Mouse (Mus musculus) heart, embryonic 16.5 days (tissue): ENCODE data around the gene Epn3. TPM values are rescaled to one million over a fixed set of nuclear protein-coding genes. Genes with fewer than 3 reads are reported as not detected.
A peak's percentile ranks its signal among the peaks of the same experiment; 100 is the strongest.

Experiments used
- ATAC-seq: fragments of 200-750 bp; cut with Nextera tagmentation; replicated peaks from 2 replicates; pipeline ENCODE4 v1.8.0; 2017; ENCODE audit warnings: moderate number of reproducible peaks; ENCODE audit not compliant: insufficient read depth, low FRiP score; ENCODE audit errors: extremely low read depth
- H3K27ac ChIP-seq: fragments of 300-500 bp; sonication (generic); 2 replicates; pipeline ENCODE4 v1.5.1; 2014; ENCODE audit warnings: mild to moderate bottlenecking, low read length, control low read depth, moderate library complexity
- H3K27me3 ChIP-seq: fragments of 300-500 bp; sonication (generic); 2 replicates; pipeline ENCODE4 v1.6.1; 2014; ENCODE audit warnings: low read length, mixed read lengths; ENCODE audit not compliant: control insufficient read depth, insufficient read depth
- H3K36me3 ChIP-seq: fragments of 300-500 bp; sonication (generic); 2 replicates; pipeline ENCODE4 v1.6.1; 2014; ENCODE audit not compliant: control insufficient read depth, insufficient read depth
- H3K4me1 ChIP-seq: fragments of 300-500 bp; sonication (generic); 2 replicates; pipeline ENCODE4 v1.6.1; 2014; ENCODE audit warnings: low read length, mixed read lengths; ENCODE audit not compliant: control insufficient read depth, insufficient read depth
- H3K4me2 ChIP-seq: fragments of 300-500 bp; sonication (generic); 2 replicates; pipeline ENCODE4 v1.6.1; 2014; ENCODE audit warnings: low read depth, mild to moderate bottlenecking, control low read depth, low read length
- H3K4me3 ChIP-seq: fragments of 300-500 bp; sonication (generic); 2 replicates; pipeline ENCODE4 v1.5.1; 2014; ENCODE audit warnings: mild to moderate bottlenecking, control low read depth, low read length
- H3K9ac ChIP-seq: fragments of 300-500 bp; sonication (generic); 2 replicates; pipeline ENCODE4 v1.6.1; 2014; ENCODE audit warnings: low read length, control low read depth
- H3K9me3 ChIP-seq: fragments of 300-500 bp; sonication (generic); replicated peaks from 2 replicates; pipeline ENCODE4 v1.6.1; 2016; ENCODE audit warnings: low read length; ENCODE audit not compliant: control insufficient read depth
- WGBS: fragments of 180-500 bp; shearing (Covaris S2); extraction: QIAGEN DNeasy Blood & Tissue Kit; methylation state at CpG from one replicate; pipeline ENCODE4 v1.1.7; 2014; 5-methylcytosine and 5-hydroxymethylcytosine counted together
- polyA plus RNA-seq: library from polyadenylated mRNA; unstranded; fragments of >200 nt; fragmentation: Nextera tagmentation; extraction: Ambion mirVana; gene quantifications from 2 replicates; pipeline ENCODE4 v1.2.1, GENCODE M21; 2015

Gene Epn3
- polyA plus RNA-seq, 1 experiment from 2014 or later, result 13.6 TPM

GRCm38 (mm10) chr11:94488767-94489533 lies 10.8 kb downstream of the Epn3 start:
- no peaks in the 10 kb centered on the region for H3K4me1 ChIP-seq
- no peak for ATAC-seq
- no peaks in the 10 kb centered on the region for H3K9me3 ChIP-seq
- H3K4me2 ChIP-seq, result no peak overlapping the region
- H3K27ac ChIP-seq, result no peak overlapping the region
- WGBS, result 83% methylated on average over 11 of the region's 11 CpGs
- H3K9ac ChIP-seq, result no peak overlapping the region
- peaks cover 30% of the 10 kb centered on the region for H3K27me3 ChIP-seq
- H3K4me3 ChIP-seq, result no peak overlapping the region
- H3K36me3 ChIP-seq, result 0 out of 2 replicates have a peak, but pooled peaks cover 2% of the 10 kb centered on the region

GRCm38 (mm10) chr11:94486001-94486400 lies 13.8 kb downstream of the Epn3 start, which contains the start of gene Spata20:
Spata20 (minus strand) TSS chr11:94486179.
- peak; percentile 69; the same call in 1 of the 2 replicates for ATAC-seq
- Histone ChIP-seq H3K36me3 (no peaks in the 10 kb centered on the region), H3K27ac (no peak within 1 kb of the TSS), H3K9ac (no peak within 1 kb of the TSS), H3K27me3 (peaks cover 28% of the 10 kb centered on the region), H3K4me3 (no peak within 1 kb of the TSS), H3K4me2 (peak within 1 kb of the TSS; percentile 49), H3K4me1 (no peaks in the 10 kb centered on the region), H3K9me3 (no peaks in the 10 kb centered on the region)
- WGBS, result 4% methylated on average over 24 of the region's 24 CpGs

GRCm38 (mm10) chr11:94485223-94485622 lies 14.6 kb downstream of the Epn3 start:
- Histone ChIP-seq H3K9me3 (no peaks in the 10 kb centered on the region), H3K27me3 (peaks cover 28% of the 10 kb centered on the region), H3K4me1 (no peaks in the 10 kb centered on the region), H3K9ac (no peak overlapping the region), H3K4me2 (no peak overlapping the region), H3K27ac (no peak overlapping the region), H3K36me3 (no peaks in the 10 kb centered on the region), H3K4me3 (no peak overlapping the region)
- no peak for ATAC-seq
- 73% methylated on average over 5 of the region's 5 CpGs for whole genome bisulfite sequencing

- Histone ChIP-seq H3K4me3 (no peak overlapping the region), H3K9me3 (no peaks in the 10 kb centered on the region), H3K4me1 (no peaks in the 10 kb centered on the region), H3K4me2 (no peak overlapping the region), H3K9ac (no peak overlapping the region), H3K27ac (no peak overlapping the region), H3K27me3 (peaks cover 24% of the 10 kb centered on the region), H3K36me3 (no peaks in the 10 kb centered on the region)
- 82% methylated on average over 9 of the region's 9 CpGs for WGBS
- no peak for ATAC-seq
Measured at GRCm38 (mm10) chr11:94484636-94485035, 15.1 kb downstream of the Epn3 start.

GRCm38 (mm10) chr11:94483921-94484320 lies 15.9 kb downstream of the Epn3 start:
- Histone ChIP-seq H3K4me2 (no peak overlapping the region), H3K27ac (no peak overlapping the region), H3K4me1 (no peaks in the 10 kb centered on the region), H3K27me3 (peaks cover 26% of the 10 kb centered on the region), H3K36me3 (no peaks in the 10 kb centered on the region), H3K9ac (no peak overlapping the region), H3K4me3 (no peak overlapping the region), H3K9me3 (no peaks in the 10 kb centered on the region)
- ATAC-seq, result no peak
- WGBS, result 71% methylated on average over 14 of the region's 14 CpGs

GRCm38 (mm10) chr11:94483436-94483835 lies 16.3 kb downstream of the Epn3 start:
- Histone ChIP-seq H3K27ac (no peak overlapping the region), H3K4me3 (no peak overlapping the region), H3K9ac (no peak overlapping the region), H3K27me3 (peaks cover 30% of the 10 kb centered on the region), H3K4me2 (no peak overlapping the region), H3K36me3 (no peaks in the 10 kb centered on the region), H3K4me1 (no peaks in the 10 kb centered on the region), H3K9me3 (no peaks in the 10 kb centered on the region)
- ATAC-seq, result no peak
- WGBS, result 75% methylated on average over 11 of the region's 11 CpGs

GRCm38 (mm10) chr11:94482738-94483137 lies 17.0 kb downstream of the Epn3 start:
- no peak for ATAC-seq
- no peak overlapping the region for H3K9ac ChIP-seq
- no peaks in the 10 kb centered on the region for H3K4me1 ChIP-seq
- H3K9me3 ChIP-seq, result no peaks in the 10 kb centered on the region
- no peak overlapping the region for H3K4me2 ChIP-seq
- H3K36me3 ChIP-seq, result no peaks in the 10 kb centered on the region
- no peak overlapping the region for H3K4me3 ChIP-seq
- H3K27ac ChIP-seq, result no peak overlapping the region
- WGBS, result 86% methylated on average over 11 of the region's 11 CpGs
- peaks cover 33% of the 10 kb centered on the region for H3K27me3 ChIP-seq

- ATAC-seq, result no peak
- Histone ChIP-seq H3K9ac (no peak overlapping the region), H3K9me3 (no peaks in the 10 kb centered on the region), H3K27me3 (peaks cover 35% of the 10 kb centered on the region), H3K27ac (no peak overlapping the region), H3K36me3 (no peaks in the 10 kb centered on the region), H3K4me2 (no peak overlapping the region), H3K4me3 (no peak overlapping the region), H3K4me1 (no peaks in the 10 kb centered on the region)
- WGBS, result 93% methylated on average over 7 of the region's 7 CpGs
Measured at GRCm38 (mm10) chr11:94481963-94482362, 17.8 kb downstream of the Epn3 start.

- Histone ChIP-seq H3K4me1 (peaks cover 3% of the 10 kb centered on the region; the same call in 1 of the 2 replicates), H3K9me3 (no peaks in the 10 kb centered on the region), H3K9ac (no peak overlapping the region), H3K4me3 (no peak overlapping the region), H3K27ac (no peak overlapping the region), H3K4me2 (no peak overlapping the region), H3K27me3 (peaks cover 37% of the 10 kb centered on the region), H3K36me3 (no peaks in the 10 kb centered on the region)
- WGBS, result 83% methylated on average over 9 of the region's 9 CpGs
- ATAC-seq, result no peak
Measured at GRCm38 (mm10) chr11:94480382-94480781, 19.4 kb downstream of the Epn3 start.
